Mouse (Mus musculus) embryonic facial prominence, embryonic 15.5 days (tissue): ENCODE data around the gene Gm19402. TPM values are rescaled to one million over a fixed set of nuclear protein-coding genes. Genes with fewer than 3 reads are reported as not detected.

ENCODE experiments used
- ATAC-seq: fragments of 200-750 bp; cut with Nextera tagmentation; 2 replicates; pipeline ENCODE4 v1.8.0; 2017; ENCODE audit warnings: low read depth, moderate TSS enrichment; ENCODE audit not compliant: insufficient number of reproducible peaks, low FRiP score, low TSS enrichment
- H3K27ac ChIP-seq: fragments of 300-500 bp; sonication (generic); replicated peaks from 2 replicates; pipeline ENCODE4 v1.5.1; 2015; ENCODE audit warnings: mild to moderate bottlenecking, inconsistent platforms
- H3K27me3 ChIP-seq: fragments of 300-500 bp; sonication (generic); 2 replicates; pipeline ENCODE4 v1.6.1; 2015; ENCODE audit warnings: inconsistent platforms
- H3K36me3 ChIP-seq: fragments of 300-500 bp; sonication (generic); 2 replicates; pipeline ENCODE4 v1.6.1; 2015; ENCODE audit warnings: mild to moderate bottlenecking, inconsistent platforms
- H3K4me1 ChIP-seq: fragments of 300-500 bp; sonication (generic); 2 replicates; pipeline ENCODE4 v1.6.1; 2015; ENCODE audit warnings: inconsistent platforms
- H3K4me2 ChIP-seq: fragments of 300-500 bp; sonication (generic); replicated peaks from 2 replicates; pipeline ENCODE4 v1.6.1; 2015; ENCODE audit warnings: mild to moderate bottlenecking, inconsistent platforms
- H3K4me3 ChIP-seq: fragments of 300-500 bp; sonication (generic); replicated peaks from 2 replicates; pipeline ENCODE4 v1.5.1; 2015; ENCODE audit warnings: mild to moderate bottlenecking, inconsistent platforms
- H3K9ac ChIP-seq: fragments of 300-500 bp; sonication (generic); 2 replicates; pipeline ENCODE4 v1.6.1; 2015; ENCODE audit warnings: inconsistent platforms
- H3K9me3 ChIP-seq: fragments of 300-500 bp; sonication (generic); replicated peaks from 2 replicates; pipeline ENCODE4 v1.6.1; 2016; ENCODE audit warnings: inconsistent platforms
- WGBS: fragments of 180-500 bp; shearing (Covaris S2); methylation state at CpG from one replicate; pipeline ENCODE4 v1.1.7; 2015; 5-methylcytosine and 5-hydroxymethylcytosine counted together
- microRNA counts: library from miRNA; unstranded; fragments of <30 nt; microRNA quantifications from one replicate; lab custom pipeline; 2016
- microRNA-seq: library from miRNA; unstranded; fragments of <30 nt; microRNA quantifications from one replicate; pipeline ENCODE4, GENCODE M21; 2016; ENCODE audit warnings: borderline number of aligned reads
- polyA plus RNA-seq: library from polyadenylated mRNA; unstranded; fragments of >200 nt; fragmentation: Nextera tagmentation; extraction: Ambion mirVana; gene quantifications from 2 replicates; pipeline ENCODE4 v1.2.1, GENCODE M21; 2015

The Gm19402 gene
- polyA plus RNA-seq, 1 experiment from 2014 or later: 0.60 TPM

DNA sequence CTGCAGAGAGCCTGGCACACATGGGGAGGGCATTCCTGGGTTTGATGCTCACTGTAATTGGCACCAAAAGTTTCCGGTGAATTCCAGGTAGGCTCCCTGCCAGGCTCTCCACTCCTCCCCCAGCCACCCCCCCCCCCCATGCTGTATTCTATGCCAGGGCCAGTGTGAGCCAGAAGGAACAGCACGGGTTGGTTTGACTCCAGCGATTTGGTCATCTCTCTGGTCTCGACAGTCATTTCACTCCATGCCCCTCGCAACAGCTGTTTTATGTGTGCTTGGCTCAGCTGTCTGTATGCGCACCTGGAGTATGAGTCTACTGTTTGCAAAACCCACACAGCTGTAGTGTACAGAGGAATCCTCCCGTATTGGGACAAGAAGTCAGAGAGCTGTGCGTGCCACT lies 24.2 kb downstream of the Gm19402 start:
- Histone ChIP-seq H3K36me3 (no peaks in the 10 kb centered on the region), H3K9ac (no peak overlapping the region), H3K27ac (no peak overlapping the region), H3K27me3 (0 out of 2 replicates have a peak, but pooled peaks cover 3% of the 10 kb centered on the region), H3K4me2 (no peak overlapping the region), H3K4me3 (no peak overlapping the region), H3K4me1 (peaks cover 11% of the 10 kb centered on the region), H3K9me3 (no peaks in the 10 kb centered on the region)
- no peak for ATAC-seq
- WGBS: 58% methylated on average over 8 of the region's 8 CpGs

DNA sequence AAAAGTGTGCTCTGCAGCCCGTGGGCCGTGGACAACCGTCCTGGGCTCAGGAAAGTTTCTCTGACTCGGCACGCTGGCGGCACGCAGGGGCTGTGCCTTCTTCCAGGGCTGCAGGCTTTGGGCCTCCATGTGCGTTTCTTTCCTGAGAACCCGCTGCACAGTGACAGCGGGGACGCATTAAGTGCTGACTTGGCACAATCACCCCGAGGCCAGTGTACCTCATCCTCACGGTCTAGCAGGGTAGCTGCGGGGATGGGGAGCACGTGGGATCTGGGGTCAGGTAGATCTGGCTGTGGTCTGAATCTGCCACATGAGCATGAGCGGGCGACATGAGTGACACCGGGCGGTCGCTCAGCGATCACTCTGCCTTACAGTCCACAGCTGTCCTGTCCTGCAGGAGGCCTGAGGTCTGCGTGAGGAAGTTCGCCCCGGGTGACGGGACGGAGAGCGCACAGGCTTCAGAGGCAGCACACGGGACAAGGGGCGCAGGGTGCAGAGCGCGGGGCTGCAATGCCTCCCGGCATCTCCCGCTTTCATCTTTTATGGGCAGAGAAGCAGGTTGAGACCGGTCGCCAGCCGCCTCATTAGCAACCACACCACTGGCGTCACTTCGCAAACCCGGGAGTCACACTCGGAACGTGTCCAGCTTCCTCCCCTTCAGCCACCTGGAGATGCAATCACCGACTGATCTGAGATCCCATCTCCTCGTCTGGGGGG lies 26.4 kb downstream of the Gm19402 start:
- 44% methylated on average over 43 of the region's 43 CpGs for WGBS
- Histone ChIP-seq H3K27me3 (0 out of 2 replicates have a peak, but pooled peaks cover 3% of the 10 kb centered on the region), H3K27ac (no peak overlapping the region), H3K36me3 (no peaks in the 10 kb centered on the region), H3K4me3 (no peak overlapping the region), H3K9ac (no peak overlapping the region), H3K9me3 (no peaks in the 10 kb centered on the region), H3K4me2 (no peak overlapping the region), H3K4me1 (peaks cover 11% of the 10 kb centered on the region)
- no peak for ATAC-seq

DNA sequence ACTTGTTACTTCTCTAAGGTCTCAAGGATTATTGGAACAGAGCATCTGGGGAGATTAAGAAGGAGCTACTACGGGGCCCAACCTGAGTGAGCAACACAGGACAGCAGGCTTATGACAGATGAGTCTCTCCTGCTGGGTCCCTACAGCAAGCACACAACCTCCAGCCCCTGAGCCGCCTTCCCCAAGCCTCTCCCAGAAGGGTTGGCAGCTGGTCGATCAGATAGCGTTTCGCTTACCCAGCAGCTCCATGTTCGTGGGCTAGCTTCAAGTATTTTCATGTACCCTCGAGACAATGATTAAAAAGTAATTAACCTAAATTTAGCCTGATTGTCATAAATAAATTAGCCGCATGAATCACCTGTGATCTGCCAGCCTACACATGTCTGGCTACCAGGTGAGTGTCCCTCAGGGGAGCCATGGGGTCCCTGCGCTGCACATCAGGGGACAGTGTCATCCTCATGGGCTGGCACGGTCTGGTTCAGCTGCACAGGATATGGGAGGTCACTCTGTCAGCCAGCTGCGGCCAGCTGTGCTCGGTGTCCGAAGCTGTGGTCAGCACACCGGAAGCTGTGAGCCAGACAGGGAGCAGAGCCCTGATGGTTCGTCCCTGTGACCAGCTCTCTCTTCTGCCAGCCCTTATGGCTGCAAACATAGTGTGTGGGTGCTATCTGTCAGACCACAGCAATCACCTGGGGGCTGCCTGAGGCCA lies 32.1 kb downstream of the Gm19402 start:
- WGBS: 50% methylated on average over 15 of the region's 15 CpGs
- Histone ChIP-seq H3K4me1 (peaks cover 9% of the 10 kb centered on the region; the same call in 1 of the 2 replicates), H3K27me3 (no peaks in the 10 kb centered on the region), H3K9me3 (no peaks in the 10 kb centered on the region), H3K9ac (no peak overlapping the region), H3K27ac (no peak overlapping the region), H3K4me2 (no peak overlapping the region), H3K4me3 (no peak overlapping the region), H3K36me3 (no peaks in the 10 kb centered on the region)
- no peak for ATAC-seq

DNA sequence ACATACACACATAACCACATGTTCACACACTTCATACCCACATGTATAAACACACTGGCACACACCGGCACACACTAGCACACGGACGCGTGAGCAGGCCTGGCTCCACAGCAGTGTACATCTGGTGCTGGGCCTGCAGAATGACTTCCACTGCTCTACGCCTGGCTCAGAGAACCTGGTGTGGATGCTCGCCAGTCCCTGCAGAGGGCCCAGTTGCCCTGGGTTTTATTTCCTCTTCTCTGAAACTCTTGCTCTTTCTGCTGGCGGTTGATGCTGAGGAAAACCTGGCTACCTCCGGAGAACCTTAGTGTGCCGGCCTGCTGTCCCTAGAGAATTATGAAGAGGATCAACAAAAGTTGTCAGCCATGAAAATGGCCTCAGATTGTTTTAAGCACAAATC lies 38.5 kb downstream of the Gm19402 start:
- 83% methylated on average over 9 of the region's 9 CpGs for WGBS

DNA sequence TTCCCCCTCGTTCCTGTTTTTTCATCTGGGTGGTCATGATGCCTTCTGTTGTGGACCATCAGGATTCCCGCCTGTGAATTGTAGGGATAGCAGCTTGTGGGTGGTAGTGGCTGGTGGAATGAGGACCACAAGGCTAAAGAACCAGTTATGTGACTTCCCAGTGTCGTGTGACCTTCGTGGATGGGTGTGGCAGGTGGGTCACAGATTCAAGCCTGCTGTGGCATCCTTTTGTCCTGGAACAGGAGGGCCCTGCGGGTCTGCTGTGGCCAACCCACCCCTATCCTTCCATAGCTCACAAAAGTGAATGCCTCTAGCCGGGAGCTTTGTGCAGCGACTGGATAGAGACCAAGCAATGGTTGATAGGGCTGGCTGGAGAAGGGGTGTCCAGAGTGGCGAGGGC lies 42.7 kb downstream of the Gm19402 start:
- Histone ChIP-seq H3K9ac (no peak overlapping the region), H3K4me2 (no peak overlapping the region), H3K36me3 (peaks cover 40% of the 10 kb centered on the region), H3K27ac (no peak overlapping the region), H3K4me1 (peaks cover 15% of the 10 kb centered on the region), H3K9me3 (no peaks in the 10 kb centered on the region), H3K27me3 (no peaks in the 10 kb centered on the region), H3K4me3 (no peak overlapping the region)
- no peak for ATAC-seq
- 82% methylated on average over 8 of the region's 8 CpGs for WGBS

More for the DNA sequence above, 38.5 kb downstream of the Gm19402 start:
- Histone ChIP-seq H3K9ac (no peak overlapping the region), H3K27ac (no peak overlapping the region), H3K36me3 (no peaks in the 10 kb centered on the region), H3K9me3 (no peaks in the 10 kb centered on the region), H3K4me1 (peaks cover 15% of the 10 kb centered on the region), H3K27me3 (no peaks in the 10 kb centered on the region), H3K4me2 (no peak overlapping the region), H3K4me3 (no peak overlapping the region)
- no peak for ATAC-seq

DNA sequence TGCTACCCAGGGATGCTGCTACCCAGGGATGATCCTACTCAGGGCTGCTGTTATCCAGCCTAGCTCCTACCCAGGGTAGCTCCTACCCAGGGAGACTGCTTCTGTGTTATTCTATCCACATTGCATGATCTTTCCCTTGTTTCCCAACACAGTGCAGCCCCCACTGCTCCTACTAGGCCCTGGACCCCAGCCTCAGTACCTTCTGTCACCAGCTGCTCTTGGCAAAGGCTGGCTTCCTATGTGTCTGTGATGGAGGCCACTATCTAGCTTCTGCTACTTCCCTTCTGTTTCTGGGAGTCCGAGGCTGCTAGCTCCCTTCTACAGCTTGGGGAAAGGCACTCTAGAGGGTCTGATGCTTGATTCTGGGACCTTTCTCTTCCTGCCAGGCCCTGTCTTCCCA lies 43.1 kb downstream of the Gm19402 start:
- ATAC-seq: no peak
- 77% methylated on average over 1 of the region's 1 CpGs for WGBS
- no peaks in the 10 kb centered on the region for H3K27me3 ChIP-seq

DNA sequence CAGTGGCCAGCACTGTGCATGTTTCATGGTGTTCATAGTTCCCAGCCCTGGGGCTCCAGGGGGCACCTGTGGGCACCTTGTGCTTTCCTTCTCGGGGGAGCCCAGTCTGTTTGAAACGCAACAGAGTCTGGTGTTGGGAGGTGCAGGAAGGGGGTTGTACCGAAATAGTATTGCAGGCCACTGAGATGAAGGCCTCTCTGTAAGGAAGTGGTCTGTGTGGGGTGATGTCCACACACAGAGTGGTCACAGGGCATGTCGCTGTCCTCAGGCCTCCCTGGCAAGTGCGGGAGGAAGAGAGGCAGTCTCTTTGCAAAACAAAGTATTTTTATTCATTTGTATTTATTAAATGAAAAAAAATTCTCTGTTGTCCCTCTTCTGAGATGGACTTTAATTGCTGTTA lies 45.0 kb downstream of the Gm19402 start:
- H3K9me3 ChIP-seq: no peaks in the 10 kb centered on the region
- H3K27ac ChIP-seq: no peak overlapping the region
- peaks cover 15% of the 10 kb centered on the region for H3K4me1 ChIP-seq
- no peaks in the 10 kb centered on the region for H3K27me3 ChIP-seq
- no peak overlapping the region for H3K9ac ChIP-seq
- peaks cover 61% of the 10 kb centered on the region for H3K36me3 ChIP-seq
- H3K4me3 ChIP-seq: no peak overlapping the region
- no peak overlapping the region for H3K4me2 ChIP-seq
- WGBS: 90% methylated on average over 5 of the region's 5 CpGs
- no peak for ATAC-seq

More for the DNA sequence above, 43.1 kb downstream of the Gm19402 start:
- peaks cover 15% of the 10 kb centered on the region for H3K4me1 ChIP-seq
- no peaks in the 10 kb centered on the region for H3K9me3 ChIP-seq
- no peak overlapping the region for H3K4me2 ChIP-seq
- H3K9ac ChIP-seq: no peak overlapping the region
- peaks cover 44% of the 10 kb centered on the region for H3K36me3 ChIP-seq
- no peak overlapping the region for H3K27ac ChIP-seq
- no peak overlapping the region for H3K4me3 ChIP-seq

DNA sequence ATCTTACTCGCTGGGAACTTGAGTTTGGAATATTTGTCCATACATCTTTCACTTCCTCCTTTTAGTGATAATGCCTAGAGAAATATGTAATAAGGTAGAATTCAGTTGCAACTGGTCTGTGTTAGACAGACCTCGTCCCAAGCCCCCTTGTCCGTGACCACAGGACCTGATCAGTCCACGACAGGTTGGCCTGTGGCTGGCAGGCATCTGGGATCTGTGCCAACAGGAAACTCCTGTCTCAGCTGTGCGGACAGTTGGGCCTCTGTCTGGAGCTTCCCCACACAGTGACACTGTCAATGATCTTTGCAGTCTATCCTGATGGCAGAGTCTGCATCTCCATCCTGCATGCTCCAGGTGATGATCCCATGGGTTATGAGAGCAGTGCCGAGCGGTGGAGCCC lies 47.4 kb downstream of the Gm19402 start:
- Histone ChIP-seq H3K36me3 (peaks cover 73% of the 10 kb centered on the region), H3K27me3 (no peaks in the 10 kb centered on the region), H3K27ac (no peak overlapping the region), H3K4me3 (no peak overlapping the region), H3K9ac (no peak overlapping the region), H3K9me3 (no peaks in the 10 kb centered on the region), H3K4me1 (peaks cover 7% of the 10 kb centered on the region), H3K4me2 (no peak overlapping the region)
- ATAC-seq: 0 out of 2 replicates have a peak, but pooled peaks have one; percentile 29
- WGBS: 73% methylated on average over 7 of the region's 7 CpGs

MicroRNAs within 50 kb of the gene (microRNA counts, 519-probe panel; counts per million panel counts)
- microRNA mmu-miR-1930 (lab: Ali Mortazavi, UCI): 1,286 counts per million, percentile 6 among the panel's probes with 10 or more counts

Small RNA genes within 50 kb of the gene (microRNA-seq; reads per million reads assigned to microRNA genes)
- gene Mir1930: 7.2 reads per million, percentile 26 among the genes with 10 or more reads in this experiment

Other genes with a start within 250 kb of the Gm19402 start
- gene Fam207a, start 175.0 kb downstream of the Gm19402 start, polyA plus RNA-seq: 37.5 and 38.8 TPM in 2 replicates
- 2.8 and 3.3 TPM in 2 replicates for gene Itgb2, start 160.5 kb downstream of the Gm19402 start, polyA plus RNA-seq
- gene Pttg1ip, start 109.0 kb downstream of the Gm19402 start, polyA plus RNA-seq: 135 and 136 TPM in 2 replicates
- gene Sumo3, start 84.7 kb downstream of the Gm19402 start, polyA plus RNA-seq: 323 and 339 TPM in 2 replicates
- gene Gm49325, start 84.6 kb downstream of the Gm19402 start, polyA plus RNA-seq: 3.1 TPM in 1 of 2 replicates, not detected in the other
- gene Ube2g2, start 68.5 kb downstream of the Gm19402 start, polyA plus RNA-seq: 92.2 and 102 TPM in 2 replicates
- gene Tspear, start 4.2 kb downstream of the Gm19402 start, polyA plus RNA-seq: 3.3 and 3.4 TPM in 2 replicates
- 1.0 and 1.9 TPM in 2 replicates for gene Gm9508, start 6.5 kb upstream of the Gm19402 start, polyA plus RNA-seq
- gene Gm10272, start 15.9 kb upstream of the Gm19402 start, polyA plus RNA-seq: 0.59 TPM in 1 of 2 replicates, not detected in the other
- 2.2 and 2.8 TPM in 2 replicates for gene Gm10024, start 20.7 kb upstream of the Gm19402 start, polyA plus RNA-seq
- 0.56 and 1.5 TPM in 2 replicates for gene Gm10142, start 25.1 kb upstream of the Gm19402 start, polyA plus RNA-seq
- gene Krtap12-1, start 29.8 kb upstream of the Gm19402 start, polyA plus RNA-seq: 1.1 and 1.8 TPM in 2 replicates
- 0.75 and 1.2 TPM in 2 replicates for gene Gm10100, start 35.7 kb upstream of the Gm19402 start, polyA plus RNA-seq
- gene Gm18596, start 51.9 kb upstream of the Gm19402 start, polyA plus RNA-seq: 1.5 and 1.7 TPM in 2 replicates
- 1.5 and 1.9 TPM in 2 replicates for gene Gm9736, start 60.6 kb upstream of the Gm19402 start, polyA plus RNA-seq
- gene Gm3233, start 68.9 kb upstream of the Gm19402 start, polyA plus RNA-seq: 0.41 and 0.77 TPM in 2 replicates
- 0.92 TPM in 1 of 2 replicates, not detected in the other for gene Gm3238, start 80.6 kb upstream of the Gm19402 start, polyA plus RNA-seq
- 1.3 and 1.7 TPM in 2 replicates for gene Gm7138, start 86.2 kb upstream of the Gm19402 start, polyA plus RNA-seq
- gene Gm3250, start 91.8 kb upstream of the Gm19402 start, polyA plus RNA-seq: not detected in 2 replicates
- gene Gm7137, start 97.4 kb upstream of the Gm19402 start, polyA plus RNA-seq: 0.54 TPM in 1 of 2 replicates, not detected in the other
- 0.91 and 1.0 TPM in 2 replicates for gene Gm9639, start 104.3 kb upstream of the Gm19402 start, polyA plus RNA-seq
- 0.24 and 0.55 TPM in 2 replicates for gene Gm19668, start 108.4 kb upstream of the Gm19402 start, polyA plus RNA-seq
- 2.0 and 2.1 TPM in 2 replicates for gene Gm9507, start 121.1 kb upstream of the Gm19402 start, polyA plus RNA-seq
- gene Gm2696, start 123.9 kb upstream of the Gm19402 start, polyA plus RNA-seq: 2.8 and 3.4 TPM in 2 replicates
- gene Krtap10-4, start 136.3 kb upstream of the Gm19402 start, polyA plus RNA-seq: 2.6 and 5.3 TPM in 2 replicates
- 2.9 and 3.8 TPM in 2 replicates for gene Krtap10-10, start 145.2 kb upstream of the Gm19402 start, polyA plus RNA-seq
- gene Gm36176, start 156.0 kb upstream of the Gm19402 start, polyA plus RNA-seq: 0.73 and 0.88 TPM in 2 replicates
- gene Gm10318, start 162.1 kb upstream of the Gm19402 start, polyA plus RNA-seq: 3.0 and 3.4 TPM in 2 replicates
- gene Gm3285, start 171.2 kb upstream of the Gm19402 start, polyA plus RNA-seq: 2.4 and 3.3 TPM in 2 replicates
- 4.3 and 5.0 TPM in 2 replicates for gene Lrrc3, start 211.8 kb upstream of the Gm19402 start, polyA plus RNA-seq